Mouse (Mus musculus) myocyte (in vitro differentiated cells): ENCODE measurements around the gene Frem1. TPM values are rescaled to one million over a fixed set of nuclear protein-coding genes. Genes with fewer than 3 reads are reported as not detected.

Experiments
- H3K27me3 ChIP-seq: one replicate; pipeline ENCODE4 v1.6.1; 2011; ENCODE audit not compliant: control insufficient read depth, insufficient read depth, insufficient read length
- H3K36me3 ChIP-seq: one replicate; pipeline ENCODE4 v1.6.1; 2011; ENCODE audit not compliant: control insufficient read depth, insufficient read depth
- H3K4me2 ChIP-seq: one replicate; pipeline ENCODE4 v1.6.1; 2011; ENCODE audit warnings: low read depth, control low read depth
- H3K4me3 ChIP-seq: one replicate; pipeline ENCODE4 v1.5.1; 2011; ENCODE audit warnings: mild to moderate bottlenecking, control low read depth, moderate library complexity
- H3K79me2 ChIP-seq: one replicate; pipeline ENCODE4 v1.6.1; 2011; ENCODE audit not compliant: control insufficient read depth, insufficient read depth
- H3ac ChIP-seq: one replicate; pipeline ENCODE4 v1.6.1; 2011; ENCODE audit not compliant: control insufficient read depth, insufficient read length
- CEBPB ChIP-seq: IDR thresholded peaks from 2 replicates; pipeline ENCODE4 v1.6.1; 2011; ENCODE audit warnings: mild to moderate bottlenecking, moderate library complexity; ENCODE audit not compliant: poor library complexity, insufficient read depth, severe bottlenecking
- E2F4 ChIP-seq: IDR thresholded peaks from one replicate; pipeline ENCODE4 v1.6.1; 2011; ENCODE audit warnings: mild to moderate bottlenecking, control low read depth, moderate library complexity; ENCODE audit not compliant: insufficient read depth
- MAX ChIP-seq: IDR thresholded peaks from one replicate; pipeline ENCODE4 v1.6.1; 2011; ENCODE audit warnings: low read depth, mild to moderate bottlenecking, control low read depth
- MYOD1 ChIP-seq, 3 experiments: IDR thresholded peaks; one replicate each; pipeline ENCODE4 v1.6.1; 2011; ENCODE audit warnings: control low read depth in 2 of 3, low read depth in 2 of 3, mild to moderate bottlenecking in 2 of 3, moderate library complexity in 1 of 3; ENCODE audit not compliant: insufficient read length in 2 of 3, control insufficient read depth in 1 of 3
- MYOG ChIP-seq, 3 experiments: IDR thresholded peaks; one replicate each; pipeline ENCODE4 v1.6.1; 2011; ENCODE audit warnings: control low read depth in 2 of 3, low read depth in 2 of 3, mild to moderate bottlenecking in 2 of 3; ENCODE audit not compliant: insufficient read length in 2 of 3, control insufficient read depth in 1 of 3, insufficient read depth in 1 of 3
- POLR2A ChIP-seq: IDR thresholded peaks from one replicate; pipeline ENCODE4 v1.6.1; 2011; ENCODE audit warnings: low read depth, mild to moderate bottlenecking, control low read depth, moderate library complexity; ENCODE audit not compliant: insufficient read length
- POLR2AphosphoS2 ChIP-seq: IDR thresholded peaks from one replicate; pipeline ENCODE4 v1.6.1; 2011; ENCODE audit warnings: low read depth, control low read depth; ENCODE audit not compliant: insufficient read length
- REST ChIP-seq: IDR thresholded peaks from one replicate; pipeline ENCODE4 v1.6.1; 2011; ENCODE audit warnings: mild to moderate bottlenecking, control low read depth, moderate library complexity; ENCODE audit not compliant: insufficient read depth, insufficient read length
- SRF ChIP-seq: IDR thresholded peaks from one replicate; pipeline ENCODE4 v1.6.1; 2011; ENCODE audit warnings: low read depth; ENCODE audit not compliant: control insufficient read depth, insufficient read length
- TCF12 ChIP-seq: IDR thresholded peaks from one replicate; pipeline ENCODE4 v1.6.1; 2011; ENCODE audit warnings: mild to moderate bottlenecking, control low read depth; ENCODE audit not compliant: poor library complexity, insufficient read depth, severe bottlenecking
- TCF3 ChIP-seq: IDR thresholded peaks from one replicate; pipeline ENCODE4 v1.6.1; 2011; ENCODE audit warnings: low read depth, control low read depth; ENCODE audit not compliant: insufficient read length
- USF1 ChIP-seq: IDR thresholded peaks from one replicate; pipeline ENCODE4 v1.6.1; 2011; ENCODE audit warnings: low read depth, mild to moderate bottlenecking, control low read depth, moderate library complexity
- polyA plus RNA-seq: library from polyadenylated mRNA; unstranded; fragments of >200 nt; fragmentation: generic; extraction: Trizol; gene quantifications from one replicate; pipeline ENCODE4 v1.2.1, GENCODE M21; 2012; ENCODE audit warnings: missing spikeins

Frem1 gene
- polyA plus RNA-seq, 1 experiment = 0.01 TPM

DNA sequence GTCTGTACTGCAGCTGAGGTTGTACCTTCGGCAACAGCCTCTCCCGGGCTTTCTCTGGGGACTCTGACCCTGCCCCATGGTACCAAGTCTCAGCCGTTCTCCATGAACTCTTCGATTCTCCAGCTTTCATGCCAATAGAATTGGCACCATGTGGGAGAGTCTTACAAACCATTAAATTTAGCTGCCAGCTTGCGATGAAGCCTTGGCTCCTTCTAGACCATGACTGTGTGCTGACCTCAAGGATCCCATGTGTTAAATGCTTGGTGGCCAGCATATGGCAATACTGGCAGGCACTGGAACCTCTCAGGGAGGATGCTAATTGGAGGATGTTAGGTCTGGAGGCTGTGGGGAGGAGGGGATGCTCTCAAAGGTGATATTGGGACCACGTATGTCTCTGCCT, 4.4 kb upstream of the Frem1 start:
- H3K4me2 ChIP-seq = no peak overlapping the region
- H3K27me3 ChIP-seq = peaks cover 18% of the 10 kb centered on the region
- H3K36me3 ChIP-seq = no peaks in the 10 kb centered on the region
- H3K79me2 ChIP-seq = no peaks in the 10 kb centered on the region
- H3K4me3 ChIP-seq = no peak overlapping the region
- TF ChIP-seq SRF (no peak), CEBPB (no peak), MYOD1 (IDR thresholded peaks at IDR 0.05; ENCODE audit: control insufficient read depth in 1 of 3, insufficient read length in 2 of 3, low read depth in 2 of 3) (no peak), POLR2A (no peak), REST (no peak), USF1 (no peak), TCF12 (no peak), POLR2AphosphoS2 (no peak)
- no peak overlapping the region for H3ac ChIP-seq

DNA sequence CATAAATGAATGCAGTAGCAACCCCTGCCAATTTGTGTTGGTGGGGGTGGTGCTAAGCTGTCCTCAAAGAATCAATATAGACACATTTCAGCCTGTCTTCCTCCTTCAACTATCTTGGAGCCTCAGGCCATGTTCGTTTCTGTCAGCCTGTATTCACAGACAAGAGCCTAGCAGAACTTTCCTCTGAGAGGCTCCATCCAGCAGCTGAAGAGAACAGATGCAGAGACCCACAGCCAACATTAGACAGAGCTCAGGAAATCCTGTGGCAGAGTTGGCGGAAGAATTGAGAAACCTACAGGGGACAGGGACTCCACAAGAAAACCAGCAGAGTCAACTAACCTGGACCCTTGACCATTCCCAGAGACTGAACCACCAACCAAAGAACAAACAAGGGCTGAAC, 3.3 kb upstream of the Frem1 start:
- H3K4me2 ChIP-seq = no peak overlapping the region
- no peak for TF ChIP-seq USF1
- TF ChIP-seq POLR2AphosphoS2 = no peak
- TF ChIP-seq MYOD1 (IDR thresholded peaks at IDR 0.05; ENCODE audit: control insufficient read depth in 1 of 3, insufficient read length in 2 of 3, low read depth in 2 of 3) = no peak
- TF ChIP-seq E2F4 = no peak
- TF ChIP-seq MYOG (IDR thresholded peaks at IDR 0.05; ENCODE audit: control insufficient read depth in 1 of 3, insufficient read depth in 1 of 3, insufficient read length in 2 of 3, low read depth in 2 of 3) = no peak
- TF ChIP-seq CEBPB = no peak
- TF ChIP-seq TCF3 = no peak
- no peak for TF ChIP-seq REST
- no peak for TF ChIP-seq POLR2A
- no peak for TF ChIP-seq SRF
- TF ChIP-seq TCF12 = no peak
- no peak for TF ChIP-seq MAX

DNA sequence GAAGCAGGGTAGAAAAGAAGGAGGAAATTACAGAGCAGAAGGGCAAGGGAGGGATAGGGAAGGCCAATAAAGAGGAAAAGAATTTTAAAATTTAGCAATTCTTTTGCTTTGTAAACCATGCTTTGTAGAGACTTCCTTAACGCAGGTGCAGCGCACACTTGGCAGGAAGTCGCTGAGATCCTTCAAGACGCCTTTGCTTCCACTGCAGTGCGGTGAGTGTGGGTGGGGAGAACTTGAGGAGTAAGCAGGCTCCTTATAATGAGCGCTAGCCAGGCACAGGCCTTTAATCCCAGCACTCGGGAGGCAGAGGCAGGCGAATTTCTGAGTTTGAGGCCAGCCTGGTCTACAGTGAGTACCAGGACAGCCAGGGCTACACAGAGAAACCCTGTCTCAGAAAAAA, 1.1 kb upstream of the Frem1 start:
- Histone ChIP-seq H3K4me3 (no peak overlapping the region), H3ac (no peak overlapping the region), H3K79me2 (no peaks in the 10 kb centered on the region), H3K4me2 (no peak overlapping the region), H3K27me3 (peaks cover 35% of the 10 kb centered on the region), H3K36me3 (no peaks in the 10 kb centered on the region)
- TF ChIP-seq E2F4 = no peak
- no peak for TF ChIP-seq MYOG (IDR thresholded peaks at IDR 0.05; ENCODE audit: control insufficient read depth in 1 of 3, insufficient read depth in 1 of 3, insufficient read length in 2 of 3, low read depth in 2 of 3)
- TF ChIP-seq REST = no peak
- TF ChIP-seq SRF = no peak
- TF ChIP-seq MYOD1 (IDR thresholded peaks at IDR 0.05; ENCODE audit: control insufficient read depth in 1 of 3, insufficient read length in 2 of 3, low read depth in 2 of 3) = no peak
- TF ChIP-seq POLR2A = no peak
- no peak for TF ChIP-seq CEBPB
- no peak for TF ChIP-seq TCF3
- TF ChIP-seq TCF12 = no peak
- no peak for TF ChIP-seq USF1
- no peak for TF ChIP-seq MAX
- TF ChIP-seq POLR2AphosphoS2 = no peak

More for the DNA sequence above, 3.3 kb upstream of the Frem1 start:
- Histone ChIP-seq H3ac (no peak overlapping the region), H3K79me2 (no peaks in the 10 kb centered on the region), H3K27me3 (peaks cover 28% of the 10 kb centered on the region), H3K4me3 (no peak overlapping the region), H3K36me3 (no peaks in the 10 kb centered on the region)

DNA sequence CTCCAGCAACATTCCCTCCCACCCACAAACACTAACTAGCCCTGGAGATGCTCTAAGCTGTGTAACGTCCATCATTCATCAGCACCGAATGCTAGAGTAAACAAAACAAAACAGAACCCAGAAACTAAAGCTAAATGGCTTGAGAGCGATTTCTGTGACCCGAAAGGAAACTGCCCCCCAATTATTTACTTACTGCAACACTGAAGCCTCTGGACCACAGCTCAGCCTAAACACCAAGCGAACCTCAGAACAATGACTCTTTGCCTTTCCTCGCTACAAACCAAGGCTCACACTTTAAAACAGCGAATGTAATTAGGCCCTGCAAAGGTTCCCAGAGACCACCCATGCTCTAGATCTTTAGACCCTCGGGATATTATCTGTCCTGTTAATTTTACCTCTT, 963 bp downstream of the Frem1 start:
- peaks cover 41% of the 10 kb centered on the region for H3K27me3 ChIP-seq
- no peak overlapping the region for H3K4me3 ChIP-seq
- no peaks in the 10 kb centered on the region for H3K79me2 ChIP-seq
- H3K4me2 ChIP-seq = no peak overlapping the region
- TF ChIP-seq USF1 (no peak), MYOG (IDR thresholded peaks at IDR 0.05; ENCODE audit: control insufficient read depth in 1 of 3, insufficient read depth in 1 of 3, insufficient read length in 2 of 3, low read depth in 2 of 3) (no peak), CEBPB (no peak), TCF12 (no peak), POLR2A (no peak), TCF3 (no peak), MYOD1 (IDR thresholded peaks at IDR 0.05; ENCODE audit: control insufficient read depth in 1 of 3, insufficient read length in 2 of 3, low read depth in 2 of 3) (no peak), REST (no peak), POLR2AphosphoS2 (no peak)
- no peak overlapping the region for H3ac ChIP-seq
- H3K36me3 ChIP-seq = no peaks in the 10 kb centered on the region

DNA sequence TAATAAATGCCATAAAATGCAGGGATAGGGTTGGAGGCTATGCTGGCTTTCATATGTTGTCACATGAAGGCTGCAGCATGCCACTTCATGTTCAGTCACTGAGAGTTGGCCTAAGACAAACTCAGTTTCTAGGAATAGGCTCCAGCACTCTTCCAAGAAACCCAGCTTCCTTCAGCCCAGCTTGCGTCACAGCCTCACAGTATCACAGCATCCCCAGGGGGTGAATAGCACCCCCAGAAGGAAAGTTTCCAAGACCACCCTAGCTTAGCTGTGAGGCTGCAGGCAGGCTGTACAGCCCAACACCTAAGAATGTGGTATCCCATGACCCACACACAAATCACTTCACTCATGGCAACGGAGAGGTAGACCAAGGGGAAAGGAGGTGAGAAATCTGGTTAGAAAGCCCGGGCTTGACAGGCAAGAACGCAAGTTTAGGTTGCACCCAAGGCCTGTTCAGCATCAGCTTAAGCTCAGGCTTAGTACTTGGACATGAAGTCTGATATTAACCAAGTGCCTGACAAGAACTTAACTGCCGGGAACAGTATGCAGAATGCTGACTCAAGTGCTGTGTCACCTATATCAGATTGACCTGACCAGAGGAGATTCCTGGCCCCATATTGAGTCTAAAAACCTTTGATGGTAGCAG, 1.9 kb downstream of the Frem1 start:
- Histone ChIP-seq H3K79me2 (no peaks in the 10 kb centered on the region), H3K27me3 (peaks cover 41% of the 10 kb centered on the region), H3ac (no peak overlapping the region), H3K4me2 (no peak overlapping the region), H3K4me3 (no peak overlapping the region), H3K36me3 (no peaks in the 10 kb centered on the region)
- no peak for TF ChIP-seq POLR2A
- no peak for TF ChIP-seq MAX
- no peak for TF ChIP-seq TCF12
- no peak for TF ChIP-seq MYOG (IDR thresholded peaks at IDR 0.05; ENCODE audit: control insufficient read depth in 1 of 3, insufficient read depth in 1 of 3, insufficient read length in 2 of 3, low read depth in 2 of 3)
- TF ChIP-seq POLR2AphosphoS2 = no peak
- TF ChIP-seq MYOD1 (IDR thresholded peaks at IDR 0.05; ENCODE audit: control insufficient read depth in 1 of 3, insufficient read length in 2 of 3, low read depth in 2 of 3) = no peak
- TF ChIP-seq SRF = no peak
- TF ChIP-seq USF1 = no peak
- TF ChIP-seq TCF3 = no peak
- TF ChIP-seq REST = no peak
- no peak for TF ChIP-seq CEBPB
- TF ChIP-seq E2F4 = no peak
